Mouse (Mus musculus): ENCODE data around the gene Itga5. TPM values are rescaled to one million over a fixed set of nuclear protein-coding genes. Genes with fewer than 3 reads are reported as not detected.
"Not testable (repeated sequence)": the region's sequence is repeated elsewhere in the genome, so short reads cannot be mapped to it uniquely, and the experiment has no call there.

Gene Itga5
- 10 to 100 TPM; 22.5 to 25.7 TPM for total RNA-seq (2021)
- long read RNA-seq, experiment 1, full-length matches to known transcripts: 17 of 52 reads
- long read RNA-seq, experiment 1, partial matches to known transcripts: 29 of 52 reads
- long read RNA-seq, experiment 1, other reads (novel, unspliced or antisense): 6 of 52 reads
- long read RNA-seq, experiment 2, full-length matches to known transcripts: 25 of 54 reads
- long read RNA-seq, experiment 2, partial matches to known transcripts: 21 of 54 reads
- long read RNA-seq, experiment 2, other reads (novel, unspliced or antisense): 8 of 54 reads

GRCm38 (mm10) chr15:103366376-103367149 is at the start of gene Itga5:
Gene Itga5, minus strand, starts transcription at chr15:103366763.
- peak; percentile 84 for DNase-seq
- intact Hi-C loops (cut with DNase I; ENCODE audit: low total_unique reads): no loop called here

- DNase-seq; intact Hi-C loops (cut with DNase I; ENCODE audit: low total_unique reads): not testable (repeated sequence)
Observed at GRCm38 (mm10) chr15:103405586-103405985, 39.0 kb upstream of the Itga5 start.

- no peak for DNase-seq
- intact Hi-C loops (cut with DNase I; ENCODE audit: low total_unique reads): no loop called here
Observed at GRCm38 (mm10) chr15:103401361-103401760, 34.8 kb upstream of the Itga5 start.

GRCm38 (mm10) chr15:103393577-103393976 is 27.0 kb upstream of the Itga5 start:
- DNase-seq: no peak
- intact Hi-C loops (cut with DNase I; ENCODE audit: low total_unique reads): no loop called here

- peak; percentile 25 for DNase-seq
- intact Hi-C loops (cut with DNase I; ENCODE audit: low total_unique reads): loop anchor here (5.0 kb wide), 1 partner anchor 36 kb away; no protein-coding TSS in a partner anchor
Observed at GRCm38 (mm10) chr15:103388556-103389145, 22.1 kb upstream of the Itga5 start.

- DNase-seq: peak; percentile 65
- intact Hi-C loops (cut with DNase I; ENCODE audit: low total_unique reads): no loop called here
Observed at GRCm38 (mm10) chr15:103383771-103384488, 17.4 kb upstream of the Itga5 start.

- peak; percentile 62 for DNase-seq
- intact Hi-C loops (cut with DNase I; ENCODE audit: low total_unique reads): no loop called here
Observed at GRCm38 (mm10) chr15:103382795-103383406, 16.3 kb upstream of the Itga5 start.

GRCm38 (mm10) chr15:103382075-103382474 is 15.5 kb upstream of the Itga5 start:
- intact Hi-C loops (cut with DNase I; ENCODE audit: low total_unique reads): no loop called here
- no peak for DNase-seq

GRCm38 (mm10) chr15:103378665-103379356 is 12.2 kb upstream of the Itga5 start:
- no peak for DNase-seq
- intact Hi-C loops (cut with DNase I; ENCODE audit: low total_unique reads): no loop called here

- DNase-seq: no peak
- intact Hi-C loops (cut with DNase I; ENCODE audit: low total_unique reads): no loop called here
Observed at GRCm38 (mm10) chr15:103377752-103378664, 11.4 kb upstream of the Itga5 start.

GRCm38 (mm10) chr15:103376837-103377269 is 10.3 kb upstream of the Itga5 start:
- DNase-seq: peak; percentile 40
- intact Hi-C loops (cut with DNase I; ENCODE audit: low total_unique reads): no loop called here

- intact Hi-C loops (cut with DNase I; ENCODE audit: low total_unique reads): no loop called here
- DNase-seq: no peak
Observed at GRCm38 (mm10) chr15:103375112-103375800, 8.7 kb upstream of the Itga5 start.

GRCm38 (mm10) chr15:103372461-103372860 is 5.9 kb upstream of the Itga5 start:
- intact Hi-C loops (cut with DNase I; ENCODE audit: low total_unique reads): no loop called here
- DNase-seq: no peak

GRCm38 (mm10) chr15:103371741-103372140 is 5.2 kb upstream of the Itga5 start:
- intact Hi-C loops (cut with DNase I; ENCODE audit: low total_unique reads): no loop called here
- no peak for DNase-seq

- intact Hi-C loops (cut with DNase I; ENCODE audit: low total_unique reads): no loop called here
- peak; percentile 49 for DNase-seq
Observed at GRCm38 (mm10) chr15:103371208-103371607, 4.6 kb upstream of the Itga5 start.

GRCm38 (mm10) chr15:103370462-103370861 is 3.9 kb upstream of the Itga5 start:
- DNase-seq: no peak
- intact Hi-C loops (cut with DNase I; ENCODE audit: low total_unique reads): no loop called here

- intact Hi-C loops (cut with DNase I; ENCODE audit: low total_unique reads): no loop called here
- no peak for DNase-seq
Observed at GRCm38 (mm10) chr15:103369123-103369522, 2.6 kb upstream of the Itga5 start.
